Mouse (Mus musculus): ENCODE measurements around the gene Pla2g4f.

Gene Pla2g4f

GRCm38 (mm10) chr2:120281221-120281620, 32.7 kb downstream of the Pla2g4f start:
- no peak for DNase-seq (ENCODE audit: low read depth, low spot score)

GRCm38 (mm10) chr2:120279961-120280360, 34.0 kb downstream of the Pla2g4f start:
- DNase-seq (ENCODE audit: low read depth, low spot score): peak; percentile 62

- no peak for DNase-seq (ENCODE audit: low read depth, low spot score)
These were observed 37.0 kb downstream of the Pla2g4f start for GRCm38 (mm10) chr2:120276951-120277350.

- peak; percentile 50 for DNase-seq (ENCODE audit: low read depth, low spot score)
These were observed 45.3 kb downstream of the Pla2g4f start for GRCm38 (mm10) chr2:120268635-120269034.

- no peak for DNase-seq (ENCODE audit: low read depth, low spot score)
These were observed 48.4 kb downstream of the Pla2g4f start for GRCm38 (mm10) chr2:120265523-120265922.

GRCm38 (mm10) chr2:120264858-120265257, 49.1 kb downstream of the Pla2g4f start:
- no peak for DNase-seq (ENCODE audit: low read depth, low spot score)

GRCm38 (mm10) chr2:120262876-120263275, 51.1 kb downstream of the Pla2g4f start:
- no peak for DNase-seq (ENCODE audit: low read depth, low spot score)

- DNase-seq (ENCODE audit: low read depth, low spot score): no peak
These were observed 52.6 kb downstream of the Pla2g4f start for GRCm38 (mm10) chr2:120261346-120261745.

GRCm38 (mm10) chr2:120256259-120256658, 57.7 kb downstream of the Pla2g4f start:
- DNase-seq (ENCODE audit: low read depth, low spot score): no peak

GRCm38 (mm10) chr2:120252644-120253043, 61.3 kb downstream of the Pla2g4f start:
- DNase-seq (ENCODE audit: low read depth, low spot score): no peak
